Mouse (Mus musculus) cerebellum, adult 11 months (tissue): Measurements from ENCODE around the gene Fasn.

Experiments
- DNase-seq: peaks from one replicate; pipeline ENCODE4 v3.0.0; 2022

Gene Fasn

GRCm38 (mm10) chr11:120826016-120826953 lies 1.9 kb upstream of the Fasn start:
- peak; percentile 14 for DNase-seq

- DNase-seq, result peak; percentile 40
Measured at GRCm38 (mm10) chr11:120825289-120825863, 1.0 kb upstream of the Fasn start.

- DNase-seq, result no peak
Measured at GRCm38 (mm10) chr11:120824787-120825288, 491 bp upstream of the Fasn start.

- DNase-seq, result no peak
Measured at GRCm38 (mm10) chr11:120823551-120823947, 798 bp downstream of the Fasn start.

- DNase-seq, result no peak
Measured at GRCm38 (mm10) chr11:120822831-120823550, 1.4 kb downstream of the Fasn start.

DNA sequence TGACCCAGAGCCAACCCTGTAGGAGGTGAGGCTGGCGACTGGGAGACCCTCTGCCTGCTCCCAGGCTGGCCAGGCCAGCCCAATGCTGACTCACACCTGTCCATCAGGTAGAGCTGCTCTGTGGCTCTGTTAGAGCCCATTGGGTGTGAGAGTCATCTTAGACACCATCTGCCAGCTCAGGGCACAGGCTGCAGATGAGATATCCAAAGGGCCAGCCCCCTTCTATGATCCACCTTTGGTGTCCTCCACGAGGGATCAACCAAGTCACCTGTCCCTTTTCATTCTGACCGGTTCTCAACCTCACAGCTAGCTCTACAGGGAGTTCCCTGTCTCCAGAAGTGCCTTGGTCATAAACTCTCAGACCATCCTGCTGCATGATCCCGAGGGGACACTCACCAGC lies 2.0 kb downstream of the Fasn start:
- peak; percentile 22 for DNase-seq

DNA sequence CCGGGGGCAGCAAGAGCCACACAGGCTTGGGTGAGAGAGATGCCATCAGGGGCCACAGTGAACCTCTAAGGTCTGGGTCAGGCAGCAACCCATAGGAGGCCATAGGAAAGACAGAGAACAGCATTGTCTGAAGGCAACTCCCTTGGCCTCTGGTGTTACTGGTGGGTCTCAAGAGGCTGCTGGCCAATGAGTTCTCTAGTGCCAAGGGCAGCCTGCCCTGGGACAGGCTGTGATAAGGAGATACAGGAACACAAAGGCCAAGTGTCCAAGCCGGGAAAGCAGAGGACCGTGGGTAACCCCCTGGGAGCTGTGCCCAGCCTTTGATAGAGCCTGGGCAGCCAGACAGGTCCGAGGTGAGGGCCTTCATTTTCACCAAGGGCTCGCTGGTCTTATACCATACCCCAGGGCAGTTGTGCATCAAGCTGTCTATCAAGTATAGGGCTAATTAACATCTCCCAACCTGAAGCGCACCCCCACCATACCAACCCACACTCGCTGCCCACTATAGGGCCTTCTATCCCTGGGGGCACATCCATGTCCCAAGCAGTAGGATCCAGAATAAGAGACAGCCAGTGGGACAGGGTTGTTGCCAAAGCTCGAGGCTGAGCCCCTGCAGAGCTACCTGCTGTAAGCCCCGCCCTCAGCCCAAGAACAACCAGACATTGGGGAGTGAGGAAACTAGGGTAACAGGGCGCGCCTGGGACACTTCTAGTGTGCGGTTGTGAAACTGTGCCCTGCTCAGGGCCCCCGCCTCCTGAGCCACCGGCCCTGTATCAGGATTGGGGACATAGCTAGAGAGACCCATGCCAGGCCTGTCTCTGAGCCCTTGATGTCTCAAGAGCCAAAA lies 3.0 kb downstream of the Fasn start:
- peak; percentile 22 for DNase-seq

DNA sequence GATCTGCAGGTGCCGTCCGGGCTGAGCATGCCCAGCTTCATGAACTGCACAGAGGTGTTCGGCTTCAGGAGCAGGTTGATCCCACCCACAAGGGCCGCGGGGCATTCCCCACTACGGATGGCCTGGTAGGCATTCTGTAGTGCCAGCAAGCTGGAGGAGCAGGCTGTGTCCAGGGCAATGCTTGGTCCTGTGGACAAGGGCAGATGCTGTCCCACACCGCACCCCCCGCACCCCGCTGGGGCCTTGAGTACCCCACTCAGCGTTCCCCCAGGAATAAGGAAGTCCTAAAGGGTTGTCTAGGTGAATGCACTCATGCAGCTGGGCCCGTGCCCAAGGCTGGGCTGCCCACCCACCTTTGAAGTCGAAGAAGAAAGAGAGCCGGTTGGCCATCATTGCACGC lies 3.8 kb downstream of the Fasn start:
- DNase-seq, result peak; percentile 31

DNA sequence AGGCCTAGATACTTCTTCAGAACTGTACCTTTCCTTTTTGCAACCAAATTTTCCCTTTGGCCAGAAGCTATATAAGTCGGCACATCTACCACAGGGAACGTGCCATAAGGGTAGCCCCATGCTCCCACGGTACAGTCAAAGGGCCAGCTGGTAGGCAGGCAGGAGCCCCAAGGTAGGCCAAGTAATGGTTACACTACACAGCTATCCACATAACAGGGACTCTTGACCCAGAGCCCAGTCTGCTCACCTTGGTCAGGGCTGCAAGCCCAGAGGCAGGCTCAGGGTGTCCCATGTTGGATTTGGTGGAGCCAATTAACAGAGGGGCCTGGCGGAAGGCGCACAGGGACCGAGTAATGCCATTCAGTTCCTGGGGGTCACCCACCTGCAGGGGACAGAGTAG lies 4.8 kb downstream of the Fasn start:
- peak; percentile 46 for DNase-seq

DNA sequence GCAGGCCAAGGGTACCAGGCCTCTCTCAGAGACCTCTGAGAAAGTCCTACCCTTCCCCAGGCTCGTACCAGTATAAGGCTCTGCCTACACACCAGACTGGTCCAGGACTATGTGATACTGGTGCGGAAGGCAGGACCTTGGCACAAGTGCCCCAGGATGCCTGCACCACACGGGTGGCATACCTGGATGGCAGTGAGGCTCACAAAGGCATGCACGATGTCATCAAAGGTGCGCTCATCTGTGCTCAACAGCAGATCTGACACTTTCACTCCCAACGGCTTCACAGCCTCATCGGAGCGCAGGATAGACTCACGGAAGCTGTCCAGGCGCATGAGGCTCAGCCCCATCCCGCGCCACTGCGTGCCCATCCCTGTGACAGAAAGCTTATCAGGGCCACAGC lies 6.1 kb downstream of the Fasn start:
- peak; percentile 4 for DNase-seq

DNA sequence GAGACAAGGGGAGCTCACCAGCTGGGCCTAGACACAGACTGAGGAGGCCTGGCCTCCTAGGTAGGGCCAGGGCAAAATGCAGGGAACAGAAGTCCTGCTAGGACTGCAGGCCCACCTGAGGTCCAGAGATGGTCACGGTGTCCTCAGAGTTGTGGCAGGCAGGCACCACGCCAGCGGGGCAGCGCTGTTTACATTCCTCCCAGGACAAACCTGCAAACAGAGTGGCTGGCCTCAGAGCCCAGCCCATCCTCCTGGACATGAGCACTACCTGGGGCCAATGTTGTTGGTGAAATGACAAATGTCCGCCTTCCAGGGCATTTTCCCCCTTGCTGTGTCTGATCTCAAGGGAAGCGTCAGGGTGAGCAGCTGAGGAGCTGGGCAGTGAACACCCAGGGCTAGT lies 7.0 kb downstream of the Fasn start:
- DNase-seq, result peak; percentile 10

GRCm38 (mm10) chr11:120812068-120812467 lies 12.3 kb downstream of the Fasn start:
- DNase-seq, result no peak

GRCm38 (mm10) chr11:120808010-120808409 lies 16.3 kb downstream of the Fasn start:
- DNase-seq, result no peak

DNA sequence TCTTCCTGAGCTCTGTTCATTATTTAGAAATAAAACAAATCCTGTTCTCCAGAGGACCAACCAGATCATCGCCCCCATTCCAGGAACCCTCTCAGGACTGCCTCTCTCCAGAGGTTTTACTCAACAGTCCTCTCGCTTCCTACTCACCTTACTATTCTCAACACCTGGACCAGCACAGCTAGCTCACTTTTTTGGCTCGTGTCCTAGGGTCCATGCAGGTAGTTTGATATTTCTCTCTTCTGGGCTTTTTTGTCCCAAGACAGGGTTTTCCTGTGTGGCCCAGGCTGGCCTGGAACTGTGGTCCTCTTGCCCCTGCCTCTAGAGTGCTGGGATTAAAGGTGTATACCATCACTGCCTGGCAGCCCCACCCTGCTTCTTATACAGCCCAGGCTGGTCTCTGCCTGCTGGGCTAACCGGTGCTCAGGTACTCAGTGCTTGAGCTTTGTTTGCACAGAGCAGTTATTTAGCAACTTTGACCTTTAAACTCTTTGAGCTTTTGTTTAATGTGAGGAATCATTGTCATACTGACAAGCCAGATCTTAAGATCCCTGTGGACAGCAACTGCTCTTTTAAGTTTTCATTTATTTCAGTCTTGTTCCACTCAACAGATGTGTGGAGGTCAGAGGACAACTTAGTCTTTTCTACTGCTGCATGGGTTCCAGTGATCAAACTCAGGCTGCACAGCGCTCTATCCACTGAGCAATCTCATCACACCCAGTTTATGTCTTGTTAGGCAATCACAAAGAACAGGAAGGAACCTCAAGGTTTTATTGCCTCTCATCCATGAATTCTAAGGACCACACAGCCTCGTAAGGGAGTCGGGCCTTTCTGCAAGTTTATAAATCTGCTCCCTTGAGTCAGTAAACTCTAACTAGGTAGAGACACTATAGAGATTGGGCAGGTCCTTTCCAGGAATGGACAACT lies 18.7 kb downstream of the Fasn start:
- DNase-seq, result no peak

DNA sequence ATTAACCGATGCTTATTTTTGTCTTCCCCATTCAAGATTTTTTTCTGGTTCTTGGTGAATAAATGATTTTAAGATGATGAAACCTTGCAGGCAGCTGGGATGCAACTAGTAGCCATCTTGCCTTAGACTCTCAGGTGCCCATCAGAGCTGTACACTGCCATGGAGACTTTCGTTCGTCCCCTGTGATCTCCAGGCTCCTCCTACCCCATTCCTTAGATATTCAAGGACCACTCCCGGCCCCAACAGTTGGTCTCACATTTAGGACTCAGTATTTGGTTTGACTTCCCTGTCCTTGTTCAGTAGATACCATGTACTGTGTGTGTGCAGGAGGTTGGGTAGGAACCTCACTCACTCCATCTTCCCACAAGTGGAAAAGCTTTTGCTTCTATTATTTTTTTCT lies 19.6 kb downstream of the Fasn start:
- DNase-seq, result no peak

DNA sequence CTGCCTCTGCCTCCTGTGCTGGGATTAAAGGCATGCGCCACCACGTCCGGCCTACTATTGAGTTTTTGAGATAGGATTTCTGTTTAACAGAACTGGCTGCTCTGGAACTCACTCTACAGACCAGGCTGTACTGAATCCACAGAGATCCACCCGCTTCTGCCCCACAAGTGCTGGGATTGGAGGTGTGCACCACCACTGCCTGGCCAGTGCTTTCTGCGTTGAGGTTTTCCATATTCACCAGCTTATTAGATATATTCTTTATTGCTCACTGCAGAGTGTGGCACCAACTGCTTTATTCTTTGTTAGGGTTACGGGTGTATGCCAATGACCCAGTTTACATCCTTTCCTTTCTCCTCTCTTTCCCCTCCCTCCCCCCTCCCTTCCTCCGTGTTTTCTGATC lies 20.1 kb downstream of the Fasn start:
- no peak for DNase-seq

- DNase-seq, result peak; percentile 81
Measured at GRCm38 (mm10) chr11:120800061-120800904, 24.1 kb downstream of the Fasn start.

GRCm38 (mm10) chr11:120799316-120799890 lies 24.9 kb downstream of the Fasn start:
- no peak for DNase-seq

DNA sequence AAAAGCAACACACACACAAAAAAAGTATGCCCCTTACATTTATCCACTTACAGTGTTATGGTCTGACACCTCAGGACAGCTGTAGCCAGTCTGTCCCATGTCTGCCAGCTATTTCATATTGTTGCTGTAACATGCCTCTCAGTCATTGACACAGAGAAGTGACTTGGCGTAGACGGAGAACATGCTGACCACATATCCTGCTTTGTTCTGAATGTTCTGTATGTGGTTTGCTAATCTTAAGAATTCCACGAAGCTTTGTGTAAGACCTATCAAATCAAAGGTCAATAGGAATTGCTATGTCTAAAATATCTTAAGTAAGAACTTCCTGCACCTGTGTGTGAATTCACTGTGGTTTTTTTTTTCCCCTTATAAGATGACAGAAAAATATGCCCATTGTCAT lies 26.1 kb downstream of the Fasn start:
- no peak for DNase-seq

GRCm38 (mm10) chr11:120796614-120796946 lies 27.8 kb downstream of the Fasn start:
- no peak for DNase-seq
